Mouse (Mus musculus) stomach, embryonic 15.5 days (tissue): ENCODE measurements around the gene Gm44805. TPM values are rescaled to one million over a fixed set of nuclear protein-coding genes. Genes with fewer than 3 reads are reported as not detected.
A peak's percentile ranks its signal among the peaks of the same experiment; 100 is the strongest.
"Not testable (repeated sequence)": the region's sequence is repeated elsewhere in the genome, so short reads cannot be mapped to it uniquely, and the experiment has no call there.

Experiments used
- ATAC-seq: fragments of 200-750 bp; cut with Nextera tagmentation; 2 replicates; pipeline ENCODE4 v1.8.0; 2017; ENCODE audit warnings: low read depth, moderate number of reproducible peaks, moderate TSS enrichment; ENCODE audit not compliant: insufficient read depth, low FRiP score
- H3K27ac ChIP-seq: fragments of 300-500 bp; sonication (generic); 2 replicates; pipeline ENCODE4 v1.5.1; 2015; ENCODE audit warnings: mild to moderate bottlenecking, inconsistent platforms
- H3K27me3 ChIP-seq: fragments of 300-500 bp; sonication (generic); replicated peaks from 2 replicates; pipeline ENCODE4 v1.6.1; 2015; ENCODE audit warnings: inconsistent platforms
- H3K36me3 ChIP-seq: fragments of 300-500 bp; sonication (generic); 2 replicates; pipeline ENCODE4 v1.6.1; 2015; ENCODE audit warnings: inconsistent platforms
- H3K4me1 ChIP-seq: fragments of 300-500 bp; sonication (generic); 2 replicates; pipeline ENCODE4 v1.6.1; 2015; ENCODE audit warnings: inconsistent platforms
- H3K4me2 ChIP-seq: fragments of 300-500 bp; sonication (generic); 2 replicates; pipeline ENCODE4 v1.6.1; 2015; ENCODE audit warnings: mild to moderate bottlenecking, inconsistent platforms
- H3K4me3 ChIP-seq: fragments of 300-500 bp; sonication (generic); replicated peaks from 2 replicates; pipeline ENCODE4 v1.5.1; 2015; ENCODE audit warnings: inconsistent platforms
- H3K9ac ChIP-seq: fragments of 300-500 bp; sonication (generic); 2 replicates; pipeline ENCODE4 v1.6.1; 2015; ENCODE audit warnings: inconsistent platforms
- H3K9me3 ChIP-seq: fragments of 300-500 bp; sonication (generic); 2 replicates; pipeline ENCODE4 v1.6.1; 2016; ENCODE audit warnings: inconsistent platforms
- WGBS: fragments of 180-500 bp; shearing (Covaris S2); methylation state at CpG from one replicate; pipeline ENCODE4 v1.1.7; 2015; 5-methylcytosine and 5-hydroxymethylcytosine counted together
- polyA plus RNA-seq: library from polyadenylated mRNA; unstranded; fragments of >200 nt; fragmentation: Nextera tagmentation; extraction: Ambion mirVana; gene quantifications from 2 replicates; pipeline ENCODE4 v1.2.1, GENCODE M21; 2015

The Gm44805 gene
- polyA plus RNA-seq, 1 experiment from 2014 or later = not detected

DNA sequence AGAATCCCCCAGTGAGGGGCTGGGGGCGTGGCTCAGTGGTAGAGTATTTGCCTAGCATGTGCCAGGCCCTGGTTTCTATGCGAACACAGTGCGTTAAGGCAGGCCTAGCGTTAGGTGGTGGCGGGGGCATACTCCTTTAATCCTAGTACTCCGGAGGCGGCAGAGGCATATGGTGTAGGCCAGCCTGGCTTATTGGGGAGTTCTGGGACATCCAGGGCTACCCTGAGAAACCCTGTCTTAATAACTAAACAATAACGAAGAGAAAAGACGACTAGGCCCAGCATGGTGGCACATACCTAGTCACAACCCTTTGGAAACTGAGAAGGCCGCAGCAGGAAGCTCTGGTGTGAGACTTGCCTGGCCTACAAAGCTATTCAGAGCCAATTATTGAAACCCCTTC lies 6.9 kb upstream of the Gm44805 start:
- H3K9me3 ChIP-seq = no peaks in the 10 kb centered on the region
- no peak overlapping the region for H3K9ac ChIP-seq
- no peak overlapping the region for H3K4me3 ChIP-seq
- H3K36me3 ChIP-seq = no peaks in the 10 kb centered on the region
- ATAC-seq = no peak
- no peaks in the 10 kb centered on the region for H3K27me3 ChIP-seq
- no peak overlapping the region for H3K4me2 ChIP-seq
- no peak overlapping the region for H3K27ac ChIP-seq
- WGBS = 91% methylated on average over 10 of the region's 10 CpGs
- peaks cover 8% of the 10 kb centered on the region for H3K4me1 ChIP-seq

GRCm38 (mm10) chr7:19686927-19687583 lies 5.8 kb upstream of the Gm44805 start:
- ATAC-seq = peak; percentile 38; the same call in 1 of the 2 replicates
- not testable (repeated sequence) for H3K9me3 ChIP-seq, H3K4me2 ChIP-seq, H3K4me3 ChIP-seq, H3K9ac ChIP-seq, H3K4me1 ChIP-seq, H3K27me3 ChIP-seq, H3K27ac ChIP-seq, H3K36me3 ChIP-seq
- 64% methylated on average over 8 of the region's 8 CpGs for WGBS

GRCm38 (mm10) chr7:19686521-19686920 lies 5.3 kb upstream of the Gm44805 start:
- no peak for ATAC-seq
- no peaks in the 10 kb centered on the region for H3K4me1 ChIP-seq
- no peak overlapping the region for H3K4me3 ChIP-seq
- H3K9ac ChIP-seq = no peak overlapping the region
- no peak overlapping the region for H3K27ac ChIP-seq
- WGBS = 80% methylated on average over 6 of the region's 6 CpGs
- H3K9me3 ChIP-seq = no peaks in the 10 kb centered on the region
- H3K4me2 ChIP-seq = no peak overlapping the region
- H3K36me3 ChIP-seq = no peaks in the 10 kb centered on the region
- H3K27me3 ChIP-seq = no peaks in the 10 kb centered on the region

- Histone ChIP-seq H3K27me3 (no peaks in the 10 kb centered on the region), H3K27ac (no peak overlapping the region), H3K9me3 (no peaks in the 10 kb centered on the region), H3K4me1 (no peaks in the 10 kb centered on the region), H3K4me2 (no peak overlapping the region), H3K36me3 (no peaks in the 10 kb centered on the region), H3K4me3 (no peak overlapping the region), H3K9ac (no peak overlapping the region)
- WGBS = 53% methylated on average over 4 of the region's 4 CpGs
- no peak for ATAC-seq
These were observed 4.2 kb upstream of the Gm44805 start for GRCm38 (mm10) chr7:19685374-19685773.

GRCm38 (mm10) chr7:19683771-19684201 lies 2.6 kb upstream of the Gm44805 start:
- WGBS = 76% methylated on average over 6 of the region's 6 CpGs
- ATAC-seq = no peak
- Histone ChIP-seq H3K27ac (no peak overlapping the region), H3K4me1 (no peaks in the 10 kb centered on the region), H3K4me2 (no peak overlapping the region), H3K36me3 (no peaks in the 10 kb centered on the region), H3K27me3 (no peaks in the 10 kb centered on the region), H3K4me3 (no peak overlapping the region), H3K9ac (no peak overlapping the region), H3K9me3 (no peaks in the 10 kb centered on the region)

GRCm38 (mm10) chr7:19682979-19683378 lies 1.8 kb upstream of the Gm44805 start:
- no peak overlapping the region for H3K27ac ChIP-seq
- no peak overlapping the region for H3K4me3 ChIP-seq
- no peak overlapping the region for H3K9ac ChIP-seq
- no peak overlapping the region for H3K4me2 ChIP-seq
- no peaks in the 10 kb centered on the region for H3K36me3 ChIP-seq
- WGBS = 63% methylated on average over 3 of the region's 3 CpGs
- no peaks in the 10 kb centered on the region for H3K9me3 ChIP-seq
- H3K27me3 ChIP-seq = no peaks in the 10 kb centered on the region
- ATAC-seq = no peak
- H3K4me1 ChIP-seq = no peaks in the 10 kb centered on the region

GRCm38 (mm10) chr7:19680702-19681101 lies 521 bp downstream of the Gm44805 start:
- whole genome bisulfite sequencing = 72% methylated on average over 2 of the region's 2 CpGs
- Histone ChIP-seq H3K27ac (no peak overlapping the region), H3K9ac (no peak overlapping the region)

DNA sequence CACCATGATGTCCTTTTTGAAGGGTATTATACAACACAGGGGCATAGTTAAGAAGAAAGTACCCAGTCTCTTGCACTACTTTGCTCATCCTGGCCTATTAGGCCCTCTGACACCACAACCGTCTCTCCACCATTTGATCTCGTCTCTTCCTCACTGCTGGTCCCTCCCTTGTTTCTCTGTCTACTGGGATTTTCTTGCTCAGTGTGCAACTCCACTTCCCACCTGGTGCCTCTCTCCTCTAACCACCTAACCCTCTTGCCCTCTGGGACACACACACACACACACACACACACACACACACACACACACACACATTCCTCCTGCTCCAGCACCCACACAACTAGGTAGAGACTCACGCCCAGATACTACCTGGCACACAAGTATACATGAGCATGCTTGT lies 2.3 kb downstream of the Gm44805 start:
- no peaks in the 10 kb centered on the region for H3K4me1 ChIP-seq
- H3K36me3 ChIP-seq = no peaks in the 10 kb centered on the region
- H3K4me3 ChIP-seq = no peak overlapping the region
- no peak overlapping the region for H3K9ac ChIP-seq
- H3K27ac ChIP-seq = no peak overlapping the region
- no peak overlapping the region for H3K4me2 ChIP-seq
- no peaks in the 10 kb centered on the region for H3K9me3 ChIP-seq
- ATAC-seq = no peak
- no peaks in the 10 kb centered on the region for H3K27me3 ChIP-seq
- WGBS = 86% methylated on average over 3 of the region's 3 CpGs

More at GRCm38 (mm10) chr7:19680702-19681101, 521 bp downstream of the Gm44805 start:
- no peaks in the 10 kb centered on the region for H3K27me3 ChIP-seq
- no peaks in the 10 kb centered on the region for H3K4me1 ChIP-seq
- H3K36me3 ChIP-seq = no peaks in the 10 kb centered on the region
- H3K9me3 ChIP-seq = no peaks in the 10 kb centered on the region
- ATAC-seq = no peak
- H3K4me2 ChIP-seq = no peak overlapping the region
- H3K4me3 ChIP-seq = no peak overlapping the region

- H3K9ac ChIP-seq = no peak within 1 kb of the TSS
- H3K27me3 ChIP-seq = no peaks in the 10 kb centered on the region
- no peaks in the 10 kb centered on the region for H3K9me3 ChIP-seq
- ATAC-seq = no peak
- H3K4me3 ChIP-seq = no peak within 1 kb of the TSS
- no peaks in the 10 kb centered on the region for H3K36me3 ChIP-seq
- no peaks in the 10 kb centered on the region for H3K4me1 ChIP-seq
- no peak within 1 kb of the TSS for H3K4me2 ChIP-seq
- no peak within 1 kb of the TSS for H3K27ac ChIP-seq
- WGBS = 58% methylated on average over 8 of the region's 8 CpGs
These were observed 3.4 kb downstream of the Gm44805 start, which contains the start of gene Apoc2 for GRCm38 (mm10) chr7:19677872-19678271. Gene Apoc2 (minus strand): TSS chr7:19677941.

- Histone ChIP-seq H3K27ac (no peak overlapping the region), H3K36me3 (no peaks in the 10 kb centered on the region), H3K9me3 (no peaks in the 10 kb centered on the region), H3K4me1 (no peaks in the 10 kb centered on the region), H3K9ac (no peak overlapping the region), H3K4me3 (no peak overlapping the region), H3K4me2 (no peak overlapping the region), H3K27me3 (no peaks in the 10 kb centered on the region)
- WGBS = 66% methylated on average over 1 of the region's 1 CpGs
- no peak; the same call in 1 of the 2 replicates for ATAC-seq
These were observed 4.6 kb downstream of the Gm44805 start for GRCm38 (mm10) chr7:19676662-19677061.

DNA sequence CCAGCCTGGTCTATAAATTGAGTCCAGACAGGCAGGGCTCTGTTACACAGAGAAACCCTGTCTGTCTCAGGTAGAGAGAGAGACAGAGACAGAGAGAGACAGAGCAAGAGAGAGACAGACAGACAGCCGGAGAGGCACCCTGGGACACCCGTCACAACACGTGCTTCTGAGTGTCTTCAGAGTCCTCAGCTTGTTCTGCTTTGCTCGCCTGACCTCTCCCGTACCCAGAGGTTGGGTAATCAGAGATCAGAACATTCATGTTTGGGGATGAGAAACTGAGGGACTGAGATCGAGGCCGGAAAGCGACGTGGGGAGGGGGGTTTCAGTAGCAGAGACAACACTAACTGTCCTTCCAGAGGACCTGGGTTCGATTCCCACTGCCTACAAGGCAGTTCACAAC lies 5.4 kb downstream of the Gm44805 start:
- Histone ChIP-seq H3K4me2 (no peak overlapping the region), H3K4me1 (no peaks in the 10 kb centered on the region), H3K4me3 (no peak overlapping the region), H3K9ac (no peak overlapping the region), H3K27me3 (no peaks in the 10 kb centered on the region), H3K9me3 (no peaks in the 10 kb centered on the region), H3K36me3 (no peaks in the 10 kb centered on the region), H3K27ac (no peak overlapping the region)
- no peak for ATAC-seq
- WGBS = 77% methylated on average over 10 of the region's 10 CpGs

DNA sequence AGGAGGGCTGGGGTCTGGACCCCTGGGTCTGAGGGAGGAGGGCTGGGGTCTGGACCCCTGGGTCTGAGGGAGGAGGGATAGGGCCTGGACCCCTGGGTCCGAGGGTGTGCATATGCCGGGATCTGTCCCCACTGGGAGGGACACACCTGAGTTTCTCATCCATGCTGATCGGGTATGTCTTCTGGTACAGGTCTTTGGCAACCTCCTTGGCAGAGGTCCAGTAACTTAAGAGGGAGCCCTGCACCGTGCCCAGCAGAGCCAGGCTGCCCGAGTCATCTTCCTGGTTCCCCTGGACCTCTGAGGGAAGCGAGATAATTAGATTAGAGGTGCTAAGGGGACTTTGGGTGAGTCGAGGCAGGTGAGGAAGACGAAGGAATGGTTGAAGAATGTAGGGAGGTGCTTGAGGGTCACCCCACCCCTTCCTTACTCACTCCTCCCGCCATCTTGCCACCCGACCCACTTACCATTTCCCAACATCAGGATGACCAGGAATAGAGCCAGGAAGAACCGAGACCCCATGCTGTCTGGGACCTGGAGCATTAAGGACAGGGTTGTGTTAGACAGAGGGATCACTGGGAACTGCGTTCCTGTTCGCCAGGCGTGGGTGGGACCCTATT lies 8.0 kb downstream of the Gm44805 start:
- no peak overlapping the region for H3K4me3 ChIP-seq
- H3K9me3 ChIP-seq = no peaks in the 10 kb centered on the region
- H3K4me1 ChIP-seq = peaks cover 5% of the 10 kb centered on the region; the same call in 1 of the 2 replicates
- H3K27ac ChIP-seq = no peak overlapping the region
- H3K27me3 ChIP-seq = no peaks in the 10 kb centered on the region
- H3K4me2 ChIP-seq = no peak overlapping the region
- no peak for ATAC-seq
- no peaks in the 10 kb centered on the region for H3K36me3 ChIP-seq
- H3K9ac ChIP-seq = no peak overlapping the region
- 57% methylated on average over 14 of the region's 14 CpGs for WGBS
